Mouse (Mus musculus): Measurements from ENCODE around the gene Fam25c. TPM values are rescaled to one million over a fixed set of nuclear protein-coding genes. Genes with fewer than 3 reads are reported as not detected.
A peak's percentile ranks its signal among the peaks of the same experiment; 100 is the strongest.

The Fam25c gene
- polyA plus RNA-seq, 1 experiment from 2014 or later: not detected

GRCm38 (mm10) chr14:34363490-34364253, 8.4 kb upstream of the Fam25c start:
- ATAC-seq (ENCODE audit: insufficient number of reproducible peaks, low FRiP score): peak; percentile 76
- Histone ChIP-seq H3K27me3 (replicated peaks) (no peaks in the 10 kb centered on the region; the same call in 1 of the 2 replicates), H3K4me1 (replicated peaks) (0 out of 2 replicates have a peak, but pooled peaks cover 6% of the 10 kb centered on the region), H3K36me3 (no peaks in the 10 kb centered on the region), H3K27ac (ENCODE audit: poor library complexity, severe bottlenecking) (no peak overlapping the region), H3K9ac (peak overlapping the region; percentile 71), H3K4me3 (peak overlapping the region; percentile 50), H3K9me3 (replicated peaks) (peaks cover 6% of the 10 kb centered on the region; the same call in 1 of the 2 replicates), H3K4me2 (peak overlapping the region; percentile 95)
- 4% methylated on average over 32 of the region's 32 CpGs for WGBS

GRCm38 (mm10) chr14:34362726-34363445, 7.7 kb upstream of the Fam25c start:
- 26% methylated on average over 18 of the region's 18 CpGs for WGBS
- H3K27ac ChIP-seq (ENCODE audit: poor library complexity, severe bottlenecking): no peak overlapping the region
- ATAC-seq (ENCODE audit: insufficient number of reproducible peaks, low FRiP score): 0 out of 2 replicates have a peak, but pooled peaks have one; percentile 42
- H3K9ac ChIP-seq: peak overlapping the region; percentile 71
- peak overlapping the region; percentile 95 for H3K4me2 ChIP-seq
- H3K27me3 ChIP-seq (replicated peaks): no peaks in the 10 kb centered on the region; the same call in 1 of the 2 replicates
- H3K36me3 ChIP-seq: no peaks in the 10 kb centered on the region
- peak overlapping the region; percentile 50 for H3K4me3 ChIP-seq
- 0 out of 2 replicates have a peak, but pooled peaks cover 6% of the 10 kb centered on the region for H3K4me1 ChIP-seq (replicated peaks)
- H3K9me3 ChIP-seq (replicated peaks): peaks cover 6% of the 10 kb centered on the region; the same call in 1 of the 2 replicates

GRCm38 (mm10) chr14:34362135-34362534, 6.9 kb upstream of the Fam25c start:
- Histone ChIP-seq H3K36me3 (no peaks in the 10 kb centered on the region), H3K4me2 (no peak overlapping the region), H3K9ac (no peak overlapping the region), H3K4me3 (no peak overlapping the region), H3K9me3 (replicated peaks) (peaks cover 6% of the 10 kb centered on the region; the same call in 1 of the 2 replicates), H3K27ac (ENCODE audit: poor library complexity, severe bottlenecking) (no peak overlapping the region), H3K4me1 (replicated peaks) (0 out of 2 replicates have a peak, but pooled peaks cover 6% of the 10 kb centered on the region), H3K27me3 (replicated peaks) (no peaks in the 10 kb centered on the region; the same call in 1 of the 2 replicates)
- no peak for ATAC-seq (ENCODE audit: insufficient number of reproducible peaks, low FRiP score)
- 44% methylated on average over 4 of the region's 4 CpGs for WGBS

GRCm38 (mm10) chr14:34360251-34360650, 5.0 kb upstream of the Fam25c start:
- Histone ChIP-seq H3K27ac (ENCODE audit: poor library complexity, severe bottlenecking) (no peak overlapping the region), H3K9me3 (replicated peaks) (peaks cover 3% of the 10 kb centered on the region; the same call in 1 of the 2 replicates), H3K4me1 (replicated peaks) (peaks cover 10% of the 10 kb centered on the region), H3K4me2 (no peak overlapping the region), H3K4me3 (no peak overlapping the region), H3K36me3 (no peaks in the 10 kb centered on the region), H3K27me3 (replicated peaks) (no peaks in the 10 kb centered on the region; the same call in 1 of the 2 replicates), H3K9ac (no peak overlapping the region)
- 53% methylated on average over 6 of the region's 6 CpGs for whole genome bisulfite sequencing
- no peak for ATAC-seq (ENCODE audit: insufficient number of reproducible peaks, low FRiP score)

- Histone ChIP-seq H3K9me3 (replicated peaks) (no peaks in the 10 kb centered on the region), H3K4me3 (no peak overlapping the region), H3K4me1 (replicated peaks) (peaks cover 15% of the 10 kb centered on the region), H3K36me3 (no peaks in the 10 kb centered on the region), H3K9ac (no peak overlapping the region), H3K27ac (ENCODE audit: poor library complexity, severe bottlenecking) (no peak overlapping the region), H3K4me2 (no peak overlapping the region), H3K27me3 (replicated peaks) (no peaks in the 10 kb centered on the region; the same call in 1 of the 2 replicates)
- ATAC-seq (ENCODE audit: insufficient number of reproducible peaks, low FRiP score): no peak
- WGBS: 45% methylated on average over 5 of the region's 5 CpGs
These were observed 4.5 kb upstream of the Fam25c start for GRCm38 (mm10) chr14:34359676-34360244.

GRCm38 (mm10) chr14:34357671-34358455, 2.6 kb upstream of the Fam25c start:
- Histone ChIP-seq H3K27me3 (replicated peaks) (no peaks in the 10 kb centered on the region; the same call in 1 of the 2 replicates), H3K9me3 (replicated peaks) (no peaks in the 10 kb centered on the region), H3K4me2 (no peak overlapping the region), H3K9ac (no peak overlapping the region), H3K4me3 (no peak overlapping the region), H3K36me3 (no peaks in the 10 kb centered on the region), H3K4me1 (replicated peaks) (peaks cover 9% of the 10 kb centered on the region), H3K27ac (ENCODE audit: poor library complexity, severe bottlenecking) (no peak overlapping the region)
- 69% methylated on average over 7 of the region's 7 CpGs for WGBS
- no peak for ATAC-seq (ENCODE audit: insufficient number of reproducible peaks, low FRiP score)

GRCm38 (mm10) chr14:34354456-34354855, 777 bp downstream of the Fam25c start:
- Histone ChIP-seq H3K27me3 (replicated peaks) (no peaks in the 10 kb centered on the region), H3K4me3 (no peak overlapping the region), H3K4me2 (no peak overlapping the region), H3K27ac (ENCODE audit: poor library complexity, severe bottlenecking) (no peak overlapping the region), H3K4me1 (replicated peaks) (peaks cover 9% of the 10 kb centered on the region), H3K36me3 (no peaks in the 10 kb centered on the region), H3K9ac (no peak overlapping the region), H3K9me3 (replicated peaks) (no peaks in the 10 kb centered on the region)
- WGBS: 77% methylated on average over 4 of the region's 4 CpGs
- ATAC-seq (ENCODE audit: insufficient number of reproducible peaks, low FRiP score): no peak

GRCm38 (mm10) chr14:34353326-34353725, 1.9 kb downstream of the Fam25c start:
- H3K4me2 ChIP-seq: no peak overlapping the region
- H3K9me3 ChIP-seq (replicated peaks): no peaks in the 10 kb centered on the region
- WGBS: 89% methylated on average over 3 of the region's 3 CpGs
- no peaks in the 10 kb centered on the region for H3K27me3 ChIP-seq (replicated peaks)
- no peak overlapping the region for H3K27ac ChIP-seq (ENCODE audit: poor library complexity, severe bottlenecking)
- H3K4me3 ChIP-seq: no peak overlapping the region
- no peak for ATAC-seq (ENCODE audit: insufficient number of reproducible peaks, low FRiP score)
- no peak overlapping the region for H3K9ac ChIP-seq
- peaks cover 9% of the 10 kb centered on the region for H3K4me1 ChIP-seq (replicated peaks)
- no peaks in the 10 kb centered on the region for H3K36me3 ChIP-seq

GRCm38 (mm10) chr14:34352523-34352922, 2.7 kb downstream of the Fam25c start:
- H3K9ac ChIP-seq: no peak overlapping the region
- H3K9me3 ChIP-seq (replicated peaks): no peaks in the 10 kb centered on the region
- no peak overlapping the region for H3K4me2 ChIP-seq
- H3K27me3 ChIP-seq (replicated peaks): no peaks in the 10 kb centered on the region
- H3K4me3 ChIP-seq: no peak overlapping the region
- H3K27ac ChIP-seq (ENCODE audit: poor library complexity, severe bottlenecking): no peak overlapping the region
- ATAC-seq (ENCODE audit: insufficient number of reproducible peaks, low FRiP score): no peak
- 61% methylated on average over 6 of the region's 6 CpGs for WGBS
- H3K4me1 ChIP-seq (replicated peaks): peaks cover 9% of the 10 kb centered on the region
- H3K36me3 ChIP-seq: no peaks in the 10 kb centered on the region

- H3K4me1 ChIP-seq (replicated peaks): peaks cover 9% of the 10 kb centered on the region
- H3K4me3 ChIP-seq: no peak overlapping the region
- no peaks in the 10 kb centered on the region for H3K36me3 ChIP-seq
- 71% methylated on average over 3 of the region's 3 CpGs for WGBS
- ATAC-seq (ENCODE audit: insufficient number of reproducible peaks, low FRiP score): no peak
- H3K27ac ChIP-seq (ENCODE audit: poor library complexity, severe bottlenecking): no peak overlapping the region
- H3K9ac ChIP-seq: no peak overlapping the region
- H3K27me3 ChIP-seq (replicated peaks): no peaks in the 10 kb centered on the region
- H3K9me3 ChIP-seq (replicated peaks): no peaks in the 10 kb centered on the region
- no peak overlapping the region for H3K4me2 ChIP-seq
These were observed 3.6 kb downstream of the Fam25c start for GRCm38 (mm10) chr14:34351660-34352059.

All from heart, embryonic 12.5 days (tissue).